Mouse (Mus musculus) midbrain, embryonic 10.5 days (tissue): Measurements from ENCODE around the gene 2310034C09Rik. TPM values are rescaled to one million over a fixed set of nuclear protein-coding genes. Genes with fewer than 3 reads are reported as not detected.
"Not testable (repeated sequence)": the region's sequence is repeated elsewhere in the genome, so short reads cannot be mapped to it uniquely, and the experiment has no call there.

Experiments
- DNase-seq: peaks from one replicate; pipeline ENCODE4 v3.0.0-alpha.2; 2017; ENCODE audit warnings: low spot score
- H3K27ac ChIP-seq: fragments of 300-500 bp; sonication (generic); replicated peaks from 2 replicates; pipeline ENCODE4 v1.5.1; 2016; ENCODE audit warnings: mild to moderate bottlenecking
- H3K27me3 ChIP-seq: fragments of 300-500 bp; sonication (generic); 2 replicates; pipeline ENCODE4 v1.6.1; 2016; ENCODE audit warnings: low read depth, mild to moderate bottlenecking; ENCODE audit not compliant: poor library complexity, severe bottlenecking
- H3K36me3 ChIP-seq: fragments of 300-500 bp; sonication (generic); 2 replicates; pipeline ENCODE4 v1.6.1; 2016; ENCODE audit warnings: mild to moderate bottlenecking, moderate library complexity
- H3K4me1 ChIP-seq: fragments of 300-500 bp; sonication (generic); 2 replicates; pipeline ENCODE4 v1.6.1; 2016
- H3K4me3 ChIP-seq: fragments of 300-500 bp; sonication (generic); 2 replicates; pipeline ENCODE4 v1.5.1; 2016; ENCODE audit warnings: mild to moderate bottlenecking, moderate library complexity
- H3K9me3 ChIP-seq: fragments of 300-500 bp; sonication (generic); replicated peaks from 2 replicates; pipeline ENCODE4 v1.6.1; 2016; ENCODE audit warnings: mild to moderate bottlenecking
- WGBS: fragments of 180-500 bp; shearing (Covaris S2); methylation state at CpG from one replicate; pipeline ENCODE4 v1.1.7; 2016; 5-methylcytosine and 5-hydroxymethylcytosine counted together
- polyA plus RNA-seq: library from polyadenylated mRNA; unstranded; fragments of >200 nt; fragmentation: Nextera tagmentation; extraction: Ambion mirVana; gene quantifications from 2 replicates; pipeline ENCODE4 v1.2.1, GENCODE M21; 2016

2310034C09Rik gene
- not detected in 2 replicates for polyA plus RNA-seq

GRCm38 (mm10) chr16:88758547-88758946, at the start of gene 2310034C09Rik:
TSS of gene 2310034C09Rik (plus strand) at chr16:88758847.
- not testable (repeated sequence) for H3K27me3 ChIP-seq, H3K36me3 ChIP-seq, H3K4me1 ChIP-seq, DNase-seq, H3K4me3 ChIP-seq, H3K9me3 ChIP-seq, H3K27ac ChIP-seq
- 90% methylated on average over 3 of the region's 3 CpGs for WGBS

- DNase-seq, result no peak
- Histone ChIP-seq H3K4me3 (no peak overlapping the region), H3K27me3 (no peaks in the 10 kb centered on the region), H3K4me1 (no peaks in the 10 kb centered on the region), H3K36me3 (no peaks in the 10 kb centered on the region), H3K27ac (no peak overlapping the region), H3K9me3 (no peaks in the 10 kb centered on the region)
- 80% methylated on average over 4 of the region's 4 CpGs for WGBS
Observed at GRCm38 (mm10) chr16:88710757-88711156, 47.9 kb upstream of the 2310034C09Rik start.

GRCm38 (mm10) chr16:88711245-88711644, 47.4 kb upstream of the 2310034C09Rik start:
- Histone ChIP-seq H3K9me3 (no peaks in the 10 kb centered on the region), H3K27ac (no peak overlapping the region), H3K4me3 (no peak overlapping the region), H3K36me3 (no peaks in the 10 kb centered on the region), H3K4me1 (no peaks in the 10 kb centered on the region), H3K27me3 (no peaks in the 10 kb centered on the region)
- 87% methylated on average over 6 of the region's 6 CpGs for WGBS
- DNase-seq, result no peak

- H3K36me3 ChIP-seq, result no peaks in the 10 kb centered on the region
- H3K9me3 ChIP-seq, result no peaks in the 10 kb centered on the region
- no peaks in the 10 kb centered on the region for H3K27me3 ChIP-seq
- H3K4me3 ChIP-seq, result no peak overlapping the region
- no peak overlapping the region for H3K27ac ChIP-seq
- DNase-seq, result no peak
- no peaks in the 10 kb centered on the region for H3K4me1 ChIP-seq
Observed at GRCm38 (mm10) chr16:88716549-88716948, 42.1 kb upstream of the 2310034C09Rik start.

GRCm38 (mm10) chr16:88720031-88720430, 38.6 kb upstream of the 2310034C09Rik start:
- H3K9me3 ChIP-seq, result no peaks in the 10 kb centered on the region
- no peak for DNase-seq
- H3K27ac ChIP-seq, result no peak overlapping the region
- H3K4me1 ChIP-seq, result no peaks in the 10 kb centered on the region
- no peak overlapping the region for H3K4me3 ChIP-seq
- no peaks in the 10 kb centered on the region for H3K27me3 ChIP-seq
- H3K36me3 ChIP-seq, result no peaks in the 10 kb centered on the region
- 26% methylated on average over 1 of the region's 1 CpGs for WGBS

- WGBS, result 85% methylated on average over 4 of the region's 4 CpGs
- H3K9me3 ChIP-seq, result no peaks in the 10 kb centered on the region
- no peaks in the 10 kb centered on the region for H3K4me1 ChIP-seq
- H3K36me3 ChIP-seq, result no peaks in the 10 kb centered on the region
- no peaks in the 10 kb centered on the region for H3K27me3 ChIP-seq
- no peak for DNase-seq
- no peak within 1 kb of the TSS for H3K27ac ChIP-seq
- H3K4me3 ChIP-seq, result no peak within 1 kb of the TSS
Observed at GRCm38 (mm10) chr16:88728812-88729275, 29.8 kb upstream of the 2310034C09Rik start, which contains the start of gene Krtap13-1. TSS of gene Krtap13-1 (plus strand) at chr16:88728862.

- Histone ChIP-seq H3K9me3 (no peaks in the 10 kb centered on the region), H3K4me3 (no peak overlapping the region), H3K36me3 (no peaks in the 10 kb centered on the region), H3K27me3 (no peaks in the 10 kb centered on the region), H3K4me1 (no peaks in the 10 kb centered on the region), H3K27ac (no peak overlapping the region)
- WGBS, result 74% methylated on average over 2 of the region's 2 CpGs
- no peak for DNase-seq
Observed at GRCm38 (mm10) chr16:88735391-88735790, 23.3 kb upstream of the 2310034C09Rik start.

GRCm38 (mm10) chr16:88744750-88745340, 13.8 kb upstream of the 2310034C09Rik start:
- Histone ChIP-seq H3K36me3 (no peaks in the 10 kb centered on the region), H3K27ac (no peak overlapping the region), H3K9me3 (no peaks in the 10 kb centered on the region), H3K4me3 (no peak overlapping the region), H3K4me1 (no peaks in the 10 kb centered on the region), H3K27me3 (no peaks in the 10 kb centered on the region)
- DNase-seq, result no peak
- 84% methylated on average over 4 of the region's 4 CpGs for WGBS

GRCm38 (mm10) chr16:88747943-88748342, 10.7 kb upstream of the 2310034C09Rik start:
- H3K4me3 ChIP-seq, result no peak overlapping the region
- H3K36me3 ChIP-seq, result no peaks in the 10 kb centered on the region
- 85% methylated on average over 4 of the region's 4 CpGs for WGBS
- no peak overlapping the region for H3K27ac ChIP-seq
- H3K9me3 ChIP-seq, result no peaks in the 10 kb centered on the region
- no peak for DNase-seq
- H3K4me1 ChIP-seq, result no peaks in the 10 kb centered on the region
- H3K27me3 ChIP-seq, result no peaks in the 10 kb centered on the region

- not testable (repeated sequence) for H3K4me3 ChIP-seq, H3K27me3 ChIP-seq, H3K36me3 ChIP-seq, H3K27ac ChIP-seq, H3K4me1 ChIP-seq, DNase-seq, H3K9me3 ChIP-seq
- 81% methylated on average over 3 of the region's 3 CpGs for WGBS
Observed at GRCm38 (mm10) chr16:88751535-88751934, 7.1 kb upstream of the 2310034C09Rik start, which contains the start of gene Krtap13. TSS of gene Krtap13 (minus strand) at chr16:88751635.

- WGBS, result 91% methylated on average over 2 of the region's 2 CpGs
- Histone ChIP-seq H3K27me3 (no peaks in the 10 kb centered on the region), H3K4me1 (no peaks in the 10 kb centered on the region), H3K4me3 (no peak within 1 kb of the TSS), H3K36me3 (no peaks in the 10 kb centered on the region), H3K27ac (no peak within 1 kb of the TSS), H3K9me3 (no peaks in the 10 kb centered on the region)
- no peak for DNase-seq
Observed at GRCm38 (mm10) chr16:88774106-88774505, 15.5 kb downstream of the 2310034C09Rik start, which contains the start of gene 2310057N15Rik. TSS of gene 2310057N15Rik (minus strand) at chr16:88774206.

- 87% methylated on average over 6 of the region's 6 CpGs for whole genome bisulfite sequencing
- Histone ChIP-seq H3K4me1 (no peaks in the 10 kb centered on the region), H3K27me3 (no peaks in the 10 kb centered on the region), H3K27ac (no peak within 1 kb of the TSS), H3K4me3 (no peak within 1 kb of the TSS), H3K9me3 (no peaks in the 10 kb centered on the region), H3K36me3 (no peaks in the 10 kb centered on the region)
- DNase-seq, result no peak
Observed at GRCm38 (mm10) chr16:88777596-88777995, 18.9 kb downstream of the 2310034C09Rik start, which contains the start of gene Gm5965. TSS of gene Gm5965 (plus strand) at chr16:88777896.

GRCm38 (mm10) chr16:88786786-88787185, 28.1 kb downstream of the 2310034C09Rik start:
- no peak overlapping the region for H3K27ac ChIP-seq
- no peaks in the 10 kb centered on the region for H3K36me3 ChIP-seq
- WGBS, result 92% methylated on average over 2 of the region's 2 CpGs
- H3K4me3 ChIP-seq, result no peak overlapping the region
- no peaks in the 10 kb centered on the region for H3K4me1 ChIP-seq
- no peaks in the 10 kb centered on the region for H3K27me3 ChIP-seq
- H3K9me3 ChIP-seq, result no peaks in the 10 kb centered on the region
- DNase-seq, result no peak
